Mouse (Mus musculus) heart, postnatal 0 days (tissue): Measurements from ENCODE around the gene Shroom3.

Experiments
- CTCF ChIP-seq: IDR thresholded peaks from 2 replicates; pipeline ENCODE4 v1.5.1; 2016; ENCODE audit warnings: antibody characterized with exemption, control low read depth, low read depth
- EP300 ChIP-seq: IDR thresholded peaks from 2 replicates; pipeline ENCODE4 v1.6.1; 2016; ENCODE audit warnings: antibody characterized with exemption, low read depth

DNA sequence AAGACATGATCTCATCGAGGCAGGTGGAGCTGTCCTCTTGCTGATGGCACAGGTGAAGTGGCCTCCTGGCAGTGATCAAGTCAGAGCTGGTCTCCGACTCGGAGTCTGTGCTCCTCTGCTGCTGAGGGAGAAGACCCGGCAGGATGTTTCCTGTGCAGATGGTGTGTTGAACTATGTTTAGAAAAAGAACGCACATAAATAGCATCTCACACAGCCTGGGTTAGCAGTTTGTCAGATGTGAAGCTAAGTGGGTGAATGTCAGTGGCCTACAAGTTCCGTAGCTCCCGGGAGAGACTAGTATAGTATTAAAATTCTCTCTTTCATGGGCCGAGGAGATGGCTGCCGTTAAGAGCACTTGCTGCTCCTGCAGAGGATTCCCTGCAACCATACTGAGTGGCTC is 276.5 kb downstream of the Shroom3 start:
- no peak for TF ChIP-seq CTCF
- TF ChIP-seq EP300 = no peak
